Mouse (Mus musculus): ENCODE data around the gene Zmat1.
A peak's percentile ranks its signal among the peaks of the same experiment; 100 is the strongest.
"Not testable (repeated sequence)": the region's sequence is repeated elsewhere in the genome, so short reads cannot be mapped to it uniquely, and the experiment has no call there.

Gene Zmat1

DNA sequence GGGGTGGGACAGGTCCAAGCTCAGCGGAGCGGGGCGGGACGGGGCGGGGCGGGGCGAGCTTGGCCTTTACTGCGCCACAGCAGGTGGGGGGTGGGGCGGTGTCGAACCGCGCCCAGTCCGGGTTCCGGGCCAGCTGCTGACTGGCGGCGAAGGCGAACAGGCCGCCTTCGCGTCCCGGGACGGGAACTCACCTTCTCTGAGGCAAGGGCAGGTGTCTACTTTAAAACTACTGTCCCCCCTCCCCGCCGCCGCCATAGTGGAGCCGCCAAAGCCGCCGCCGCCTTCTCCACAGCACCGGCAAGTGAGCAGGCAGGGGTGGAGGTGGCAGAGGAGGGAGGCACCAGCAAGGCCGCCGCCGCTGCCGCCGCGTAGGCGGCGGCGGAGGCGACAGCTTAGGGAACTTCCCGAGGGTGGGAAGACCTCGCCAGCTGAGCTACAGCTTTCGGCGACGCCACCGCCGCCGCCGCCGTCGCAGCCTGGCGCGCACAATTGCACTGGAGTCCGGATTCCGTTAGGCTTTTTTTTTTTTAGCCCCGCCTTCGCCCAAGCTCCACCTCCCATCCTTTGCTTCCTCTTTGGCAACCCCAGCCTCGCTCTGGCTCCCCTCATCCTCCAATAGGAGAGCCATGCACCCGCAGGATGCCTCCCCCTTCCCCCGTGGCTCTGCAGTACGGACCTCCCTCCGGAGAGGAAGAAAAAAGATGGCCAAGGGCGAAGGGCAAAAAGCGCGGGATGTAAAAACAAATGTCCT lies at the start of gene Zmat1:
Zmat1 (minus strand) TSS at position 490 of the 751 bp plus-strand sequence.
- peak; percentile 76 to 86 for DNase-seq (ENCODE audit: low spot score in 2 of 2)

GRCm38 (mm10) chrX:135053939-135054338 lies 44.9 kb upstream of the Zmat1 start:
- not testable (repeated sequence) for DNase-seq (ENCODE audit: low spot score in 2 of 2)

DNA sequence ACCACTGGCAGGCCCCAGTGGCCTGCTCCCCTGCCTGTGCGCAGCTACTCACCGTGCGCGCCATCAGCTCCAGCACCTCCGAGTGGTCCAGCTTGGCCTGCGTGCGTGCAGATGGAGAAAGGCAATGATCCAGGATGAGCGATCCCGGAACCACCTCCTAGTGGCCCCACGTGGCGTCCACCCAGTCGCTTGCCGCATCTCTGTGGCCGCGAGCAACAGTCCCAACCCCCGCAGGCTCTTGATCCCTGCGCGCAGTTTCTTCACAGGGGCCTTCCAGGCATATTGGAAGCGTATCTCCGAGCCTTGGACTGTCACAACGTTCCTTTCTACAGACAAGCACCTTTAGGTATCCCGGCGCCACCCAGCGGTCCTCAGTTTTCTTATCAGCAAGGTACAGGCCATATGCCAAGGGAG lies 27.0 kb upstream of the Zmat1 start:
- peak; percentile 17 to 32 for DNase-seq (ENCODE audit: low spot score in 2 of 2)

GRCm38 (mm10) chrX:135025135-135025534 lies 16.1 kb upstream of the Zmat1 start:
- DNase-seq (ENCODE audit: low spot score in 2 of 2) = no peak

GRCm38 (mm10) chrX:135011381-135011780 lies 2.4 kb upstream of the Zmat1 start:
- no peak for DNase-seq (ENCODE audit: low spot score in 2 of 2)

DNA sequence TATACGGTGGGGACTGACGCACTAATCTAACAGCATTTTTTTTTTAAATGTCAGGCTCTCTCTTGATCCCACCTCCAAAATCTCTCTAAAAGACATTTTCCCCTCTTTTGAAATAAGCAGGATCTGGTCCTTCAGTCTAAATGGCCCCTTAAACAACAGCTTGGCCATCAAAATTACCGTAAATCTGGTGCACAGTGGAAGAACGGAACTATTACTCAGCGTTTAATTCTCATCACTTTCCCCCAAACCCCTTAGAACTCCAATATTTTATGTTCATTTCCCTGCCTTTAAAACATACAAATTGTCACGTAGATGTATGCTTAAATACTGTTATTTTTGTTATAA lies 434 bp upstream of the Zmat1 start:
- no peak for DNase-seq (ENCODE audit: low spot score in 2 of 2)

DNA sequence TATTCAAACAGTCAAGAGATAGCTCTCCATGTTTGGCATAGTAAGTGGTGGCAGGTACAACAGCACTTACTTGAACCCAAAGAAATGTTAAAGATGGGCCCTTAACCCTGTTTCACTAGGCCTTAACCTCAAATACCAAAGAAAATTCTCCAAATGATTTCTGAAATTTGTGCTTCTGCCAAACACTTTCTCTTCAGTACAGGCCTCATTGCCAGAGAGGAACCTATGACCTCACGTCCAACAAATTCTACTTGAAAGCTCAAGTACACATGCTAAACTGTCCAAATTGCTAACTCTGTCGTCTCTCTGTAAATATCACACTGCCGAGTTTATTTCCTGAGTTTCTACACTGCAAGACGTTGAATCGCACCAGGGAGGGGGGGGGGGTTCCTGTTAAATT lies 988 bp downstream of the Zmat1 start:
- no peak for DNase-seq (ENCODE audit: low spot score in 2 of 2)

DNA sequence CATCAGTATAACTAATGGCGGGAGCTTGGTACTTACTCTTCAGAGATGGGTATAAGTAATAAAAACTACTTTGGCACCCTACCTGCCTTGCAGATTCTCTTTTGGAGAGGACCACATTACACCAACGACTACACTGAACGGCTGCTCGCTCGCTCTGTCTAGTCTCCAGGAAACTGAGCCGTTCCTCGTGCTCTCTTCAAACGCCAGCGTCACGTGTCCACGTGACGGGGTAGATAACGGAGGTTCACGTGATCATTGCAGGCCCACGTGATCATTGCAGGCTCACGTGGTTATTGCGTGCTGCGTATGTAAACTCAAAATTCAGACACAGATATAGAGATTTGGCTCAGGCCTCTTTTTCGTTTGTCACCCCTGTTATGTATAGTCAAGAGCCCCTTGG lies 44.5 kb downstream of the Zmat1 start, which contains the start of gene Nxf2:
Nxf2 (minus strand) TSS at position 209 of the 400 bp plus-strand sequence.
- no peak for DNase-seq (ENCODE audit: low spot score in 2 of 2)

- peak; percentile 12 to 19 for DNase-seq (ENCODE audit: low spot score in 2 of 2)
These were observed 45.5 kb downstream of the Zmat1 start for GRCm38 (mm10) chrX:134963305-134964094.

- DNase-seq (ENCODE audit: low spot score in 2 of 2) = peak; percentile 15 to 49
These were observed 78.6 kb downstream of the Zmat1 start for GRCm38 (mm10) chrX:134930361-134930760.

- no peak for DNase-seq (ENCODE audit: low spot score in 2 of 2)
These were observed 79.1 kb downstream of the Zmat1 start for GRCm38 (mm10) chrX:134929927-134930326.

- DNase-seq (ENCODE audit: low spot score in 2 of 2) = peak; percentile 13 to 37
These were observed 84.0 kb downstream of the Zmat1 start for GRCm38 (mm10) chrX:134925058-134925457.

- DNase-seq (ENCODE audit: low spot score in 2 of 2) = no peak
These were observed 85.2 kb downstream of the Zmat1 start for GRCm38 (mm10) chrX:134923675-134924424.

Measured in frontal cortex, postnatal 36 days (tissue).